Mouse (Mus musculus): Measurements from ENCODE around the gene Ppp2r5e.

DNA sequence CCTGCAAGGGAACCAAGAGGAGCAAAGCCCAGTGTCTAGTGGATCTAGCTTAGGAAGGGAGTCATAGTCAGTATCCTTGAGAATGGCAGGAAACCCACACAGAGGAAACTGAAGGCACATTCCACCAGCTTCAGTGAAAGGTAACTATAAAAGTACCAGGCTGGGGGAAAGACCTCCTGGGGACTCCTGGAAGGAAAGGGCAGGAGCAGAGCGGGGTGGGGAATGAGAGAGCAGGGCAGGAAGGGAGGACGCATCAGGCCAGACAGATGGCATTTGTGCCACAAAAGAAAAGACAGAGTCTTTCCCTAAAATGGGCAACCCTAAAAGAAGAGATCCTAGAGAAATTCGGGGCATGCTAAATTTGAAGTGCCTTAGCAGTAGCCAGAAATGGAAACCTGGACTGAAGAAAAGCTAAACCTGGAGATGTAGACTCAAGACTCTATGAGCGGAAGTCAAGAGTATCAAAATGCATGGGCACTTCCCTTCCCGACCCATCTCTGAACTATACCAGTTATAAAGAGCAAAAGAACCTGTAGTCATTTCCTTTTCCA lies 55.3 kb downstream of the Ppp2r5e start:
- TF ChIP-seq GATA1 (IDR thresholded peaks at IDR 0.05; ENCODE audit: borderline replicate concordance, low read length), result no peak
- TF ChIP-seq FLI1 (IDR thresholded peaks at IDR 0.05; ENCODE audit: low read length), result no peak
